Mouse (Mus musculus) E14TG2a.4 (cell line): ENCODE results near the gene 1700088E04Rik.

Source experiments
- CTCF ChIP-seq: conservative IDR thresholded peaks from 2 replicates; pipeline ENCODE4 v1.5.1; 2014; ENCODE audit warnings: low read length
- NANOG ChIP-seq: IDR thresholded peaks from 2 replicates; pipeline ENCODE4 v1.6.1; 2014; ENCODE audit warnings: borderline replicate concordance, low read length, mixed read lengths
- POU5F1 ChIP-seq: IDR thresholded peaks from 2 replicates; pipeline ENCODE4 v1.6.1; 2014; ENCODE audit warnings: low read length, borderline replicate concordance

DNA sequence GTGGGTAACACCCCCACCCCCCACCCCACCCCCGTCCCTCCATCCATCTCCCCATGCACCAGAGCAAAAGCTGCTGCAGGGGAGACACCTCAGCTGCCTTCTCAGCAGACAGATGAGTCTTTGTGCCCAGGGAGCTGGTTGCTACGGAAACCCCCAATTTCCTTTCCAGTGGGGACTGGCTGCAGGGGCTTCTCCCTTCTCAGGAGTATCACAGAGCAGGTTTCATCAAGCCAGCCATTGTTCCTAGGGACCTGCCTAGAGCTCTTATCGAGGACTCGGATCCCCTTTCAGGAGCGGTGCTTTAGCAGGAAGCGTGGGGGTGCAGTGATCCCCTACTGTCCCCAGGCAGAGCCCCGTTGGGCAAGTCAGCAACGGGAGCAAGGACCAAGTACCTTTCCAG is 10.8 kb upstream of the 1700088E04Rik start:
- no peak for TF ChIP-seq CTCF
- no peak for TF ChIP-seq NANOG
- TF ChIP-seq POU5F1, result no peak
